Mouse (Mus musculus) CD4-positive, CD25-positive, alpha-beta regulatory T cell, adult 4 months (primary cell): ENCODE results near the gene Rpia. TPM values are rescaled to one million over a fixed set of nuclear protein-coding genes. Genes with fewer than 3 reads are reported as not detected.

Experiments
- ATAC-seq: one replicate; pipeline ENCODE4 v1.8.0; 2017
- polyA plus RNA-seq, 2 experiments: library from polyadenylated mRNA; unstranded; fragments of 100-300 nt; shearing (Covaris generic); gene quantifications; one replicate each; pipeline ENCODE4 v1.2.1; 2017

The Rpia gene
- polyA plus RNA-seq, 2 experiments from 2014 or later, result 6.1 to 8.2 TPM

- peak; percentile 69 for ATAC-seq
Measured at GRCm38 (mm10) chr6:70804632-70805031, 12.6 kb upstream of the Rpia start.

DNA sequence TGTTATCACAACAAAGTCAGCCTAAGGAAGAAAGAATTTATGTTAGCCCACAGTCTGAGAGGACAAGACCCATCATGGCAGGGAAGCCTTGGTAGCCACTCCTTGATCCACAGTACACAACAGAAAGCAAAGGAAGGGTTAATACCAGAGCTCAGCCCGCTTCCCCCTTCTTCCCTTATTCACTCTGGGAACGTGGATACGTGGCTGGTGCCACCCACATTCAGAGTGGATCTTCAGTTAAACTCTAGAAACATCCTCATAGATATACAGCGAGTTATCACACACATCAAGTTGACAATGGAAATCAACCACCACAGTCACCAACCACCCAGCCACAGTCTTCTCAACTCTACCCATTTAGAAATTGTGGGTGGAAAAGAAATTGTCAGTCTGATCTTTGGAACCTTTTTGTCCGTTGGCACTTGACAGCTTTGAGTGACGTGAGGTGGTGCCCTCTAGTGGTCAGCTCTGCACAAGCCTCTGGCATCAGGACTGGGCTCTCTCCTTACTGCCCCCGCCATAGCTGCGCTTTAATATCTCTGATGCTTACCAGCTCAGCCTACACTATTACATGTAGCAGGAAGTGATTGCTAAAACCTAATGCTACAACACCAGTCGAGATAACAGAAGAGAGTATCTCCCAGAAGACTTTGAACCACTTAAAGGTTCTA lies 5.7 kb upstream of the Rpia start:
- ATAC-seq, result peak; percentile 97

DNA sequence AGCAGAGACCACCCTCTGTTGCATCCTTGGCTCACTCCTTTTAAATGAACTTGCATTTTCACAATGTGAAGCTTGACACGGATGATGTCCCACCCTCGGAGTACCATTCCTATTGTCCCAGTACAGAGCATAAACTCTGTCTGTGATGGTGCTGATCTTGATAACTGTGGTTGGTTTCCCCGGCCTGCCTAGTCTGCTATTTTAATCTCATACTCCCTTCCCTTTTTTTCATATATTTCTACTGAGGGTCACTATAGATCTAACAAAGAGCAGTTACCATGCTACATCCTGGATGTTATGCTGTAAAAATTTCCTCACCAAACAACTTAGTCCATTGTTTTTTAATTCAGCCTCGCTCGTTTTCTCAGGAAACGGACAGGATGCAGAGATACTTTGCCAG lies 4.9 kb upstream of the Rpia start:
- ATAC-seq, result no peak

- ATAC-seq, result no peak
Measured at GRCm38 (mm10) chr6:70792644-70793043, 612 bp upstream of the Rpia start.

GRCm38 (mm10) chr6:70790852-70791761 lies 925 bp downstream of the Rpia start:
- ATAC-seq, result peak; percentile 16

GRCm38 (mm10) chr6:70790034-70790650 lies 1.9 kb downstream of the Rpia start:
- ATAC-seq, result no peak

DNA sequence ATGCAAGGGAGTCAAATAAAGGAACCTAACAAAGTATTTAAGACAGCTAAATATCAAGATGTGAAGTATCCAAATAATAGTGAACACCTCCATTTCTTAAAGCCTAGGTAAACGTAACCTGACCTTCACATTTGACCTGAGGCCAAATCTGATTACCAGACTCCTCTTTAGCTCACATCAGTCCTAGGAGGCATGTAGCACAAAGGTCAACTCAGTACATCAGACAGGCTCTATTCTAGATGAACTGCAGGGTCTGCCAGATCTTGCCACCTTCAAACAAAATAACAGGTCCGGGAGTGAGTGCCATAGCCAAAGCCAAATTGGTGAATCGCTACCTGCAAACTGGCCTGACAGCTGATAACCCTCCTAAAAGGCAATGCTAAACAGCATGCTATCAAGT lies 2.9 kb downstream of the Rpia start:
- no peak for ATAC-seq

DNA sequence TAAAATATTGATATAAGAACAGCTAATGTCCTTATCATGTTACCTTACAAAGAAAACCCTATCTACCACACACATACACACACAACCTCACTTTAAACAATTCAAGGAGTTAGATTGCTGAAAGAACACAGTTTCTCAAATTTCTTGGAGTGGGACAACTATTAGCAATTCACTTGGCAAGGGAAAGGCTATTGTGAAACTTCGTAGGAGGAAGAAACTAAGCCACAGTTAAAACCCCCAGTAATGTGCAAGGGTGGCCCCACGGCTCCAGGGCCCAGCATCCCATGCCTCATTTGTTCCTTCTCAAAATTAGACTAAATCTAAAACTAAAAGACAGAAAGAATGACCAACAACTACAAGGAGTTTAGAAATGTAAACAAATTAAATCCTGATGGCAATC lies 4.5 kb downstream of the Rpia start:
- ATAC-seq, result no peak

GRCm38 (mm10) chr6:70785852-70786251 lies 6.2 kb downstream of the Rpia start:
- no peak for ATAC-seq

DNA sequence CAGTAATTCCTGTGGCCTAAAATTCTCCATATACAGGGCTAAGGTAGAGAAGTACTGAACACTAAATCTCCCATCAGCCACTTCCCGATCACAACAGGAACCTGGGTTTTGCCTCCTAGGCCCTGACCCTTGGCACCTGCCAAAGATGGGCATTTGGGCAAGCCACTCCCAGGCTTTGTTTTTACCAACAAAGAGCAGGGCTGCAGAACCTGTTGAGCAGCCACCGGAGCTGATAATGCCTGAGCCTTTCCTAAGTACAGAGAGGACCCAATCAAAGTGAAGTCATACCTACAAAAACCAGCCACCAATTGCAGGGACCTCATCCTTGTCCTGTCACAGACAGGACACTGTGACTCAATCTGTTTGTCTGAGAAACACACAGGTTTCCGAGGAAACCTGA lies 7.2 kb downstream of the Rpia start:
- ATAC-seq, result no peak

DNA sequence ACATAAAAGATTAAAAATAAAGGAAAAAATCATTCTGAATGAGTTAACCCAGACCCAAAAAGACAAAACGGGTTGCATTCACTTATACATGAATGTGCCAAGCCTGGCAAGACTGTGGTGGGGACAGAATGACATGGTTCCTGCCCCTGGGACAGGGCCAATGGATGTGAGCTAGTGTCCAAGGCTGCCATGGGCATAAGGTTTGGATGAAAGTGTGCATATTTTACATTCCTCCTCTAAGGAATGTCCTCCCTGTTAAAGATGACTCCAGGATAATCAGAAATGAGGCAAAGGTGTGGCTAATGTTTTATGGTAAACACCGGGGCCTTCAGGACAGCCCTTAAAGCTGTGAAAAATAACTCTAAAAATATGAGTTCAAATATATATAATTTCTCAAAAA lies 10.7 kb downstream of the Rpia start:
- no peak for ATAC-seq

DNA sequence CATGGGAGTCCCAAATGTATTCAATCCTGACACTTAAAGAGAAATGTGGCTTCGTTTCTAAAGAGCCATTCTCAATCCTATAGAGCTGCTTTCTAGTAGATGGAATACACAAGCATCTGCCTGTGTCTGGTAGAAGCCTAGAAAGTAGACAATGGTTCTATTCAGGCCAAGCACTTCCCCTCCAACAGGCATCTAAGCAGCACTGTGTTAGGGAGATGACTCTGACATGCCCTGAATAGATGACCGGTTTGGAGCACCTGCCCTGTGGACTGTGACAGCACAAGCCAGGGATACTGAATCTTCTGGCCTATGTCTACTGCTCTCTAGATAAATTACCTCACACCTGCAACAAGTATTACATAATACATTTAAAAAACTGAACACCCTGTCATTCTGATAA lies 17.7 kb downstream of the Rpia start:
- no peak for ATAC-seq

DNA sequence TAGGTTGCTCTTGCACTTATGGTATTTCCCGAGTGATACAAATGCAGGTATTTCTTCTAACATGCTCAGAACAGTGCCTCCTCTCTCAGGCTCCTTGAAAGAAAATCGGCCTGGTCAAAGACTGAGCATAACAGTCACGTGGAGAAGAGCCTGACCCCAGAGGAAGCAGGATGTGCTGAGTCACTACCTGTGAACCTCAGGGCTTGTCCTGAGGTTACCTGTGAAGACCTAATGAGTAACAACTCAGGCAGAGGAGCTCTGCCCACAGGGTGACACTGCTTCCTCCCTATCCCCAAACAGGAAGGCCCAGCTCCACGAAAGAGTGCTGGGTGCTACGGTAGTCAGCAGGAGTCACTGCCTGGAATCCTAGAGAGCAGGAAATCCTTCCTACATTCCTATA lies 18.3 kb downstream of the Rpia start:
- no peak for ATAC-seq

- ATAC-seq, result peak; percentile 80
Measured at GRCm38 (mm10) chr6:70768769-70769168, 23.3 kb downstream of the Rpia start.

DNA sequence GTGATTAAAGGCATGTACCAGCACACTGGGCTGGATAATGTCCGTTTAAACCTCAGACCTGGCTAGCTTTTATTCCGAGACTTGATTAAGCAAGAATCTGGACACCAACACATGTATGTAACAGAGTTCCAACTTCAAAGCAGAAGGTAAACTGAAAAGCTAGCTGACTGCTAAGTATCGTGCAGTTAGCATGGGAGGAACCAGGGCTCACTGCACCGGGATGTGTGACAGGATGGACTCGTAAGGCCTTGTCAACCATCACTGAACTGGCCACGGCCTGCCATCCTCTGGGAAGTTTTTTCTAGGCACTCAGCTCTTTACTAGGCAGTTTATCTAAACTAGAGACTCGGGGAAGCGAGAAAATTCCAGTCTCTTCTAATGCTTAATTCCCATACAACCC lies 27.0 kb downstream of the Rpia start:
- ATAC-seq, result no peak

DNA sequence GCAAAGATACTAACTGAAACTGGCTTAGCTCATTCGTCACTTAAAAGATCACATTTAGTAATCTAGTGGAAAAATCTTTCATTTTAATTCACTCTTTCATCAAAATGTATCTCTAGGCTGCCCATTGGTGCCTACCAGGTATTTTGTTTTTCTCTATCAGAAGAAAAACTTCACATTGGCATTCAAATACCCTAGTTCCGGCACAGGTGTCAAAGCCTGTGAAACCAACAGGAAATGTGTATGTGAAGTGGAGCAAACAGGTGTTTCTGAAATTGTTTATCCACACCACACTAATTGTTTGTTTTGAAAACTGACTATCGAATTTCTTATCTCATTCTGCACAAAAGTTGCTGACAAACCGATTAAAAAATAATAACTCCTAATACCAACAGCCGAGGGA lies 27.5 kb downstream of the Rpia start:
- peak; percentile 41 for ATAC-seq

DNA sequence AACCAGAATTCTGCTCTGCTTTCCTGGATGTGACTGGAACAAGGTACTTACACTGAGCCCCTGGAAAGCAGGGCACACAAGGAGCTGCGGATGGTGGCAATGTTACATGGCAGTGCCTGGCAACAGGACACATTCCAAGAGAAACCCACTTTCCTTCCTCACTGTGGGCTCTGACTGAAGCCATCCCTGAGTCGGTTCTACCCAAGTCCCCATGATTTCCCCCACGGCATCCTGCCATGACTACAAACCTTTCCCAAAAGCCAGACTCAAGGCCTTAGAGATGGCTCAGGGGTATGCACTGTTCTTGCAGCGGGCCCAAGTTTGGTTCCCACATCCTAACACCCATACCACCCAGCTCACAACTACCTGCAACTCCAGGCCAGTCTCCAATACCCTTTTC lies 28.2 kb downstream of the Rpia start:
- ATAC-seq, result no peak

DNA sequence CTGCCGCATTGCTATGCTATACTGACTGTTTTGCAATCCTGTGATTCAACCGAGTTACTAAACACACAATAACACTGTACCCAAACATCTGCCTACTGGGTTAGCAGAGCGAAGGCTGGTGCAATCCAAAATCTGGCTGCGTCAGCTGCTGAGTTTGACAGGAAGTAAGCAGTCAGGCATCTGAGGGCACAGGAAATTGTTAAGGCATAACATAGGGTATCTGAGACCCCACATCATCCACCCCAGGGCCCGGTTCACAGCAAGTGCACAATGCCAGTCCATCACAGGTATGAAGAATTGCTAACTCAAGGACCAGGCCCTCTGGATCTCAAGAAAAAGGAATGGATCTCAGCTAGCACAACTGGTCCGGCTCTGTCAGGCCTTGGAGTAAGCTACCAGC lies 29.4 kb downstream of the Rpia start:
- ATAC-seq, result peak; percentile 45

DNA sequence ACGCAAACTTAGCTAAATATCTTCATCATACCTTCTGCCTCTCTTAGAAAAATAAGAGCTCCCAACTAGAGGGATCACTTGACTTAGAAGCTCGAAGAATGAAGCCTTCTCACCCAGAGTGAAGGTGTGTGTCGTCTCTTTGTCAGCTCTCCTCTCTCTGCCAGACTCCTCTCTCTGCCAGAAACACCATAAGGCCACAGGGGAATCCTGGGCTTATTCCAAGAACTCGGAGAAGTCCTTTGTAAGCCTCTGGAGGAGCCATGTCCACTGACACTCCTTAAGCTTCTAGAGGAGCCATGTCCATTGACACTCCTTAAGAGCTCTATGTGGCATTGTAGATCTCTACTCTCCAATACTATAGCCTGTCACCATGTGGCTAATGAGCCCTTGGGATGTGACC lies 31.1 kb downstream of the Rpia start:
- ATAC-seq, result no peak

DNA sequence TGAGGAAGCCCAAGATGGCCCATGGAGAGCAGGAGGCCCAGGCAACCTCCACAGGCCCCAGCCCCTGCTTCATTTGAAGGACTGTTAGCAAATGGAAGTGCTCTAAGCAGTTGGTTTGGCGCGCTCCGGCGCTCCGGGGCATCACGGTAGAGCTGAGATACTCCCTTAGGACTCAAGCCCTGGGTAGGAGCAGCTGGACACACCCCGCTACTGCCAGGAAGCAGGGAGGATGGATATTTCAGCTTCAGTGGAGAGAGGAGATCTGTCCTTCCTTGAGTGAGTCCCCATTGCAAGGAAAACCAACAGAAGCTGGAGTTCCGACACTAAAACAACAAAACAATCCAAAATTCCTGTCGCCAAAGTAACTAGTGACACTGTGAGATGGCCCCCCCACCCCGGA lies 37.2 kb downstream of the Rpia start:
- no peak for ATAC-seq

- ATAC-seq, result peak; percentile 53
Measured at GRCm38 (mm10) chr6:70752351-70752750, 39.7 kb downstream of the Rpia start.

- no peak for ATAC-seq
Measured at GRCm38 (mm10) chr6:70751898-70752273, 40.1 kb downstream of the Rpia start.

DNA sequence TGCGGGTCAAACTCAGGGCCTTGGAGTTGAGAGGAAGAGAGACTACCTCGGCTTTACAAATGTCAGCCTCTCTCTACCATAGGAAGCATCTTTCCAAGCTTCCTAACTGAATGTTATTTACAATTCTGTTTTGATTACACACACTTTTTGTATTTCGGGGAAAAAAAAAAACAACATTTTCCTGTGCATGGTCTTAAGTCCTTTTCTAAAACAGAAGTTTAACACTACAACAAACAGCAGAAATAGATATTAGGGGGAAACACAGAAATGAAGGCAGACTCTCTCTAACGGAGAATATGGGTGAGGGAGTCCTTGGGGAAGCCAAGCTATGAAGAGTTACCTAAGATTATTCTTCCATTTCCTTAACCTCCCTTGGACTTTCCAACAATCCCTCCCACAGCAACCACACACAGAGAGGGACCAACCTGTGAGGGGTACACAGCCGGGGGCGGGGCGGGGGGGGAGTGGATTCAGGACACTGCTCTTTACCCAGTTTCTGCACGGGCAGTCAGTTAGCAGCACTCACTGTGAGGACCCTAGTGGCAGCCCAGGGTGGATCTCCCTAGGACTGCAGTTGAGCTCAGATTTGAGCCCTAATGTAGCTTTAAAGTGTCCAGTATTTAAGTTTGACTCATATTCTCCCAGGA lies 40.7 kb downstream of the Rpia start:
- ATAC-seq, result no peak
